Mouse (Mus musculus) spleen, adult 2 months (tissue): ENCODE data around the gene Apeh.

Experiments used
- CTCF ChIP-seq: fragments of 200-500 bp; IDR thresholded peaks from 2 replicates; pipeline ENCODE4 v1.5.1; 2011; ENCODE audit warnings: mild to moderate bottlenecking, inconsistent platforms; ENCODE audit not compliant: insufficient read depth, insufficient read length, insufficient replicate concordance; ENCODE audit errors: extremely low read depth
- POLR2A ChIP-seq: fragments of 200-500 bp; IDR thresholded peaks from 2 replicates; pipeline ENCODE4 v1.6.1; 2011; ENCODE audit warnings: low read depth, low read length, inconsistent platforms

DNA sequence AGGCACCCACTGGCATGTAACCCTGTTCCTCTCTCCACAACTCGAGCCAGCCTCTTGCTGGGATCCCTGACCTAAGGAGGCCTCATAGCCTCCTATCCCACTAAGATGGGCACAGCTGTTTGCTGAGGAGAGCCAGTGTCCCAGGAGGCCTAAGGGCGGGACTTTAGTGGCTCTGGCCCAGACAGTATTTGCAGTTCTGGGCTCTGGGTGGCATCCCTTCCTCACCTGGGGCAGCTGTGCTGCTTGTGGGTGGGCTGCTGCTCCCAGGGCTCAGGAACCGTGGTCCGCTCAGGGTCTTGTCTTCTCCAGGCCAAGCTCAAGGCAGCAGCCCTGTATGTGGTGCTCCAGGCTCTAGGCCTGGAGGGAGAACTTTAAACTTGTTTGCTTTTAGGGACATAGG is 47.8 kb downstream of the Apeh start:
- TF ChIP-seq CTCF (no peak), POLR2A (no peak)
